Mouse (Mus musculus) embryonic fibroblast, embryonic 13.5 days (primary cell): ENCODE data around the gene Frmd4a.

Source experiments
- CTCF ChIP-seq: IDR thresholded peaks from 2 replicates; pipeline ENCODE4 v1.5.1; 2011; ENCODE audit warnings: mild to moderate bottlenecking, control low read depth, low read length, moderate library complexity, borderline replicate concordance; ENCODE audit not compliant: insufficient read depth
- POLR2A ChIP-seq: IDR thresholded peaks from 2 replicates; pipeline ENCODE4 v1.6.1; 2011; ENCODE audit warnings: low read depth, mild to moderate bottlenecking, control low read depth, low read length, moderate library complexity

- no peak for TF ChIP-seq POLR2A
- TF ChIP-seq CTCF: no peak
These were observed 139.9 kb downstream of the Frmd4a start for GRCm38 (mm10) chr2:4157396-4157795.
